Mouse (Mus musculus) forebrain, embryonic 14.5 days (tissue): ENCODE results near the gene Onecut3. TPM values are rescaled to one million over a fixed set of nuclear protein-coding genes. Genes with fewer than 3 reads are reported as not detected.

Experiments used
- ATAC-seq: fragments of 200-750 bp; cut with Nextera tagmentation; 2 replicates; pipeline ENCODE4 v1.8.0; 2017; ENCODE audit warnings: mild to moderate bottlenecking, moderate library complexity
- DNase-seq: peaks from one replicate; pipeline ENCODE4 v3.0.0-alpha.2; 2015; ENCODE audit warnings: low spot score
- H3K27ac ChIP-seq: fragments of 300-500 bp; sonication (generic); 2 replicates; pipeline ENCODE4 v1.5.1; 2014; ENCODE audit warnings: low read depth, mild to moderate bottlenecking, control low read depth, low read length, moderate library complexity
- H3K27me3 ChIP-seq: fragments of 300-500 bp; sonication (generic); replicated peaks from 2 replicates; pipeline ENCODE4 v1.6.1; 2014; ENCODE audit warnings: low read length, control low read depth, mixed read lengths; ENCODE audit not compliant: control insufficient read depth, insufficient read depth
- H3K36me3 ChIP-seq: fragments of 300-500 bp; sonication (generic); 2 replicates; pipeline ENCODE4 v1.6.1; 2014; ENCODE audit warnings: low read length, control low read depth; ENCODE audit not compliant: control insufficient read depth, insufficient read depth
- H3K4me1 ChIP-seq: fragments of 300-500 bp; sonication (generic); 2 replicates; pipeline ENCODE4 v1.6.1; 2014; ENCODE audit warnings: antibody characterized with exemption, low read length, control low read depth; ENCODE audit not compliant: control insufficient read depth, insufficient read depth
- H3K4me2 ChIP-seq: fragments of 300-500 bp; sonication (generic); 2 replicates; pipeline ENCODE4 v1.6.1; 2014; ENCODE audit warnings: mild to moderate bottlenecking, control low read depth, low read length
- H3K4me3 ChIP-seq: fragments of 300-500 bp; sonication (generic); 2 replicates; pipeline ENCODE4 v1.5.1; 2014; ENCODE audit warnings: low read depth, low read length, control low read depth
- H3K9ac ChIP-seq: fragments of 300-500 bp; sonication (generic); 2 replicates; pipeline ENCODE4 v1.6.1; 2014; ENCODE audit warnings: mild to moderate bottlenecking, low read length, control low read depth, moderate library complexity
- H3K9me3 ChIP-seq: fragments of 300-500 bp; sonication (generic); replicated peaks from 2 replicates; pipeline ENCODE4 v1.6.1; 2016; ENCODE audit warnings: low read length, control low read depth, mixed read lengths; ENCODE audit not compliant: control insufficient read depth
- WGBS: fragments of 180-500 bp; shearing (Covaris S2); extraction: QIAGEN DNeasy Blood & Tissue Kit; methylation state at CpG from one replicate; pipeline ENCODE4 v1.1.7; 2014; 5-methylcytosine and 5-hydroxymethylcytosine counted together
- polyA plus RNA-seq: library from polyadenylated mRNA; unstranded; fragments of >200 nt; fragmentation: Nextera tagmentation; extraction: Ambion mirVana; gene quantifications from 2 replicates; pipeline ENCODE4 v1.2.1, GENCODE M21; 2014

Gene Onecut3
- polyA plus RNA-seq, 1 experiment from 2014 or later = 0.34 TPM

- DNase-seq (no peak), ATAC-seq (no peak)
- 67% methylated on average over 4 of the region's 4 CpGs for WGBS
- Histone ChIP-seq H3K9ac (no peak overlapping the region), H3K9me3 (no peaks in the 10 kb centered on the region), H3K27me3 (no peaks in the 10 kb centered on the region), H3K4me2 (no peak overlapping the region), H3K27ac (no peak overlapping the region), H3K36me3 (no peaks in the 10 kb centered on the region), H3K4me1 (no peaks in the 10 kb centered on the region), H3K4me3 (no peak overlapping the region)
These were observed 34.3 kb upstream of the Onecut3 start for GRCm38 (mm10) chr10:80460324-80460723.

GRCm38 (mm10) chr10:80461346-80461745, 33.3 kb upstream of the Onecut3 start:
- no peak for ATAC-seq
- no peaks in the 10 kb centered on the region for H3K4me1 ChIP-seq
- H3K9me3 ChIP-seq = no peaks in the 10 kb centered on the region
- H3K4me2 ChIP-seq = no peak overlapping the region
- no peaks in the 10 kb centered on the region for H3K27me3 ChIP-seq
- 73% methylated on average over 7 of the region's 7 CpGs for WGBS
- H3K9ac ChIP-seq = no peak overlapping the region
- H3K27ac ChIP-seq = no peak overlapping the region
- no peak overlapping the region for H3K4me3 ChIP-seq
- no peaks in the 10 kb centered on the region for H3K36me3 ChIP-seq
- DNase-seq = no peak

DNA sequence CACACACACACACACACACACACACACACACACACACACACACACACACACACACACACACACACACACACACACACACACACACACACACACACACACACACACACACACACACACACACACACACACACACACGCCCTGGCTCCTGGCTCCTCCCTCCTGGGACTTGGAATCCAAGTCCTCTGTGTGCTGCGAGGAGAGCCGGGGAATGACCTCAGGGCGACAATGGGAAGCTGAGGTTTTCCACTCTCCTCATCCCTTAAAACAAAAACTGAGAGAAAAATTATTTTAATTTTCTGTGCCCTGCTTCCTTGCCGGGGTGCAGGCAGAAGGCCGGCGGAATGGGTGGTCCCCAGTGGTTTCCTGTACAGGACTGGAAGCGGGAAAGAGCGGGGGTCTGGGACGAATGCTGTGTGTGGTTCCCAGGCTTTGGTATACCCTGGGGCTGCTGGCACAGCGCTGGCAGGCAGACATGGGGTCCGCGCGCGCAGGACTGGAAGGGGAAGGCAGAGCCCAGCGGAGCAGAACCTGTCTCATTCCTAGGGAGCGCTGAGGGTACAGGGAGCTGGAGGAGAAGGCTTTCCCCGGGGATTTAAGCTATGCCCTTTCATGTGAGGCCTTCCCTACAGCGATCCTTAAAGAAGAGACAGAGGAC, 30.1 kb upstream of the Onecut3 start:
- H3K4me3 ChIP-seq = no peak overlapping the region
- ATAC-seq (no peak), DNase-seq (peak; percentile 32)
- H3K4me2 ChIP-seq = peak overlapping the region; percentile 19; the same call in 1 of the 2 replicates
- WGBS = 5% methylated on average over 18 of the region's 19 CpGs
- no peak overlapping the region for H3K27ac ChIP-seq
- H3K9me3 ChIP-seq = no peaks in the 10 kb centered on the region
- H3K4me1 ChIP-seq = no peaks in the 10 kb centered on the region
- H3K27me3 ChIP-seq = no peaks in the 10 kb centered on the region
- H3K9ac ChIP-seq = peak overlapping the region; percentile 7; the same call in 1 of the 2 replicates
- H3K36me3 ChIP-seq = no peaks in the 10 kb centered on the region

- ATAC-seq (no peak), DNase-seq (no peak)
- H3K9ac ChIP-seq = no peak overlapping the region
- no peaks in the 10 kb centered on the region for H3K4me1 ChIP-seq
- WGBS = 52% methylated on average over 5 of the region's 5 CpGs
- H3K27ac ChIP-seq = no peak overlapping the region
- H3K36me3 ChIP-seq = no peaks in the 10 kb centered on the region
- no peak overlapping the region for H3K4me2 ChIP-seq
- H3K9me3 ChIP-seq = no peaks in the 10 kb centered on the region
- H3K4me3 ChIP-seq = no peak overlapping the region
- H3K27me3 ChIP-seq = no peaks in the 10 kb centered on the region
These were observed 29.6 kb upstream of the Onecut3 start for GRCm38 (mm10) chr10:80465066-80465465.

DNA sequence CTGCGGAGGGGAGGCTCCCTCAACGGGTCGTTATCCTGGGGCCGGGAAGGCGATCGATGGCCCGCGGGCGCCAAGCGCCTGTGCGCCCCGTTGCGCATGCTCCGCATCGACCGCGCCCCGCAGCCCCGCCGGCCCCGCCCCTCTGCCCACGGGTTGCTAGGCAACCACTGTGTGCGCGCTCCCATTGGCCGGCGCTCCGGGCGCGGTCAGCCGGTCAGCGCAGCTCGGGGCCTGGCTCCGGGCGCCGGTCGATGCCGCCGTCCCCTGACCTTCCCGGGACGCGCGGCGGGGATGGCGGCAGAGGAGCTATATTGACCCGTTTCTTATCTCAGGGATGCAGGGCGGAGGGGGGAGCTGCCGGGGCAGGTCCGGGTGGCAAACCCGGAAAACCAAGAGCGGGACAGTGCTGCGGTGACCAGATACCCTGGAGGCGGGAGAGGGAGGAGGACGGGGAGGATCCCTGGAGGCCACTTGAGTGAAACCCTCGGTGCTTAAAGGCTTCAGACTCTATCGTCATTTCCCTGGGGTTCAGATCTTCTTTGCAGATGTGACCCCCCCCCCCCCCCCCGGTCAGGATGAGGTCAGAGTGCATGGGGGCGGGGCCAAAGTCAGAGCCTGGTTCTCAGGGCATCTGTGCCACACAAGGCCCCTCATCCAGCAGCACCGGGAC, 19.2 kb upstream of the Onecut3 start:
- ATAC-seq = peak; percentile 95
- no peaks in the 10 kb centered on the region for H3K36me3 ChIP-seq
- peak overlapping the region; percentile 54 for H3K4me3 ChIP-seq
- peak overlapping the region; percentile 70; the same call in 1 of the 2 replicates for H3K27ac ChIP-seq
- H3K27me3 ChIP-seq = no peaks in the 10 kb centered on the region
- WGBS = 2% methylated on average over 47 of the region's 58 CpGs
- H3K4me2 ChIP-seq = peak overlapping the region; percentile 73
- peak overlapping the region; percentile 69 for H3K9ac ChIP-seq
- H3K9me3 ChIP-seq = no peaks in the 10 kb centered on the region
- peaks cover 4% of the 10 kb centered on the region; the same call in 1 of the 2 replicates for H3K4me1 ChIP-seq
- DNase-seq = peak; percentile 90

- DNase-seq (no peak), ATAC-seq (no peak)
- Histone ChIP-seq H3K4me2 (no peak overlapping the region), H3K9me3 (no peaks in the 10 kb centered on the region), H3K4me1 (peaks cover 4% of the 10 kb centered on the region; the same call in 1 of the 2 replicates), H3K36me3 (no peaks in the 10 kb centered on the region), H3K27me3 (0 out of 2 replicates have a peak, but pooled peaks cover 3% of the 10 kb centered on the region), H3K4me3 (no peak overlapping the region), H3K27ac (no peak overlapping the region), H3K9ac (no peak overlapping the region)
- WGBS = 75% methylated on average over 5 of the region's 5 CpGs
These were observed 16.1 kb upstream of the Onecut3 start for GRCm38 (mm10) chr10:80478531-80478930.

GRCm38 (mm10) chr10:80481002-80481401, 13.6 kb upstream of the Onecut3 start:
- Histone ChIP-seq H3K27ac (no peak overlapping the region), H3K4me1 (no peaks in the 10 kb centered on the region; the same call in 1 of the 2 replicates), H3K4me3 (no peak overlapping the region), H3K9ac (no peak overlapping the region), H3K4me2 (no peak overlapping the region), H3K9me3 (no peaks in the 10 kb centered on the region), H3K27me3 (0 out of 2 replicates have a peak, but pooled peaks cover 10% of the 10 kb centered on the region), H3K36me3 (no peaks in the 10 kb centered on the region)
- ATAC-seq (no peak), DNase-seq (no peak)
- WGBS = 19% methylated on average over 5 of the region's 5 CpGs

DNA sequence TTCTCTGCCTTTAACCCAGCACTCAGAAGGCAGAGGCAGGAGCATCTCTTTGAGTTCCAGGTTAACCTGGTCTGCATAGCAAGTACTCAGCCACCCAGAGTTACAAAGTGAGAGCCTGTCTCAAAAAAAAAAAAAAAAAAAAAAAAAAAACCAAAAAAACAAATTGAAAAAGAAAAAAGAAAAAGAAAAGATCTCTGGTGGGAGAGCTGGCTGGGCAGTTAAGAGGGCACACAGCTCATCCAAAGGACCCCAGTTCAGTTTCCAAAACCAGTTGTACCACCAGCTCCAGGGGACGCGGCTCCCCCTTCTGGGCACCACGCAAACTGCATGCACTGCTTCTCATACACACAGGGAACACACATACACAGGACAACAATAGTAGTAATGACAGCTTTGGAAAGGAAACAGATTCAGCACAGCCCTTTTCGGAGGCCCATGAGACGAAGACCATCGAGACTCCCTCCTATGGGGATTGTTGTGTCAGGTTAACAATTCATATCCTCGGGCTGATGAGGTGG, 7.7 kb upstream of the Onecut3 start:
- no peak for DNase-seq
- Histone ChIP-seq H3K4me1 (no peaks in the 10 kb centered on the region), H3K27me3 (peaks cover 49% of the 10 kb centered on the region), H3K27ac (no peak overlapping the region), H3K9ac (no peak overlapping the region), H3K4me2 (no peak overlapping the region), H3K4me3 (no peak overlapping the region), H3K36me3 (no peaks in the 10 kb centered on the region), H3K9me3 (no peaks in the 10 kb centered on the region)
- no peak for ATAC-seq
- WGBS = 80% methylated on average over 7 of the region's 7 CpGs

- no peak overlapping the region for H3K4me3 ChIP-seq
- H3K4me2 ChIP-seq = no peak overlapping the region
- no peaks in the 10 kb centered on the region for H3K9me3 ChIP-seq
- no peak overlapping the region for H3K9ac ChIP-seq
- ATAC-seq (no peak), DNase-seq (no peak)
- WGBS = under 1% methylated on average over 22 of the region's 22 CpGs
- H3K4me1 ChIP-seq = 0 out of 2 replicates have a peak, but pooled peaks cover 2% of the 10 kb centered on the region
- H3K27ac ChIP-seq = no peak overlapping the region
- peaks cover 79% of the 10 kb centered on the region for H3K27me3 ChIP-seq
- H3K36me3 ChIP-seq = no peaks in the 10 kb centered on the region
These were observed 4.6 kb upstream of the Onecut3 start for GRCm38 (mm10) chr10:80490051-80490450.
